Mouse (Mus musculus) heart, postnatal 0 days (tissue): ENCODE data around the gene Reg3a. TPM values are rescaled to one million over a fixed set of nuclear protein-coding genes. Genes with fewer than 3 reads are reported as not detected.
A peak's percentile ranks its signal among the peaks of the same experiment; 100 is the strongest.

Source experiments
- ATAC-seq: fragments of 200-750 bp; cut with Nextera tagmentation; 2 replicates; pipeline ENCODE4 v1.8.0; 2017; ENCODE audit warnings: low read depth, moderate number of reproducible peaks, moderate library complexity; ENCODE audit not compliant: insufficient read depth
- DNase-seq: peaks from one replicate; pipeline ENCODE4 v3.0.0-alpha.2; 2016; ENCODE audit warnings: low spot score
- H3K27ac ChIP-seq: fragments of 300-500 bp; sonication (generic); 2 replicates; pipeline ENCODE4 v1.5.1; 2014; ENCODE audit warnings: low read depth, mild to moderate bottlenecking
- H3K27me3 ChIP-seq: fragments of 300-500 bp; sonication (generic); 2 replicates; pipeline ENCODE4 v1.6.1; 2014; ENCODE audit warnings: low read length, mixed read lengths; ENCODE audit not compliant: control insufficient read depth, insufficient read depth
- H3K36me3 ChIP-seq: fragments of 300-500 bp; sonication (generic); replicated peaks from 2 replicates; pipeline ENCODE4 v1.6.1; 2014; ENCODE audit warnings: low read length, mixed read lengths; ENCODE audit not compliant: control insufficient read depth, insufficient read depth
- H3K4me1 ChIP-seq: fragments of 300-500 bp; sonication (generic); 2 replicates; pipeline ENCODE4 v1.6.1; 2014; ENCODE audit warnings: antibody characterized with exemption; ENCODE audit not compliant: control insufficient read depth, insufficient read depth
- H3K4me2 ChIP-seq: fragments of 300-500 bp; sonication (generic); 2 replicates; pipeline ENCODE4 v1.6.1; 2014; ENCODE audit warnings: low read depth, mild to moderate bottlenecking, low read length, moderate library complexity
- H3K4me3 ChIP-seq: fragments of 300-500 bp; sonication (generic); 2 replicates; pipeline ENCODE4 v1.5.1; 2014; ENCODE audit warnings: low read depth, low read length
- H3K9ac ChIP-seq: fragments of 300-500 bp; sonication (generic); replicated peaks from 2 replicates; pipeline ENCODE4 v1.6.1; 2014; ENCODE audit warnings: low read depth, low read length, mixed read lengths
- H3K9me3 ChIP-seq: fragments of 300-500 bp; sonication (generic); replicated peaks from 2 replicates; pipeline ENCODE4 v1.6.1; 2016; ENCODE audit warnings: low read length; ENCODE audit not compliant: control insufficient read depth
- CTCF ChIP-seq: IDR thresholded peaks from 2 replicates; pipeline ENCODE4 v1.5.1; 2016; ENCODE audit warnings: antibody characterized with exemption, control low read depth, low read depth
- EP300 ChIP-seq: IDR thresholded peaks from 2 replicates; pipeline ENCODE4 v1.6.1; 2016; ENCODE audit warnings: antibody characterized with exemption, low read depth
- WGBS: fragments of 180-500 bp; shearing (Covaris S2); extraction: QIAGEN DNeasy Blood & Tissue Kit; methylation state at CpG from one replicate; pipeline ENCODE4 v1.1.7; 2014; 5-methylcytosine and 5-hydroxymethylcytosine counted together
- polyA plus RNA-seq: library from polyadenylated mRNA; unstranded; fragments of >200 nt; fragmentation: Nextera tagmentation; extraction: Ambion mirVana; gene quantifications from 2 replicates; pipeline ENCODE4 v1.2.1, GENCODE M21; 2015
- total RNA-seq: library from RNA; depleted of rRNA; stranded (reverse); fragments of >200 nt; gene quantifications from 2 replicates; pipeline ENCODE4 v1.2.3, GENCODE M21; 2014; ENCODE audit warnings: low replicate concordance; rRNA removed

The Reg3a gene
- not detected in 2 replicates for total RNA-seq
- polyA plus RNA-seq, result not detected in 2 replicates

DNA sequence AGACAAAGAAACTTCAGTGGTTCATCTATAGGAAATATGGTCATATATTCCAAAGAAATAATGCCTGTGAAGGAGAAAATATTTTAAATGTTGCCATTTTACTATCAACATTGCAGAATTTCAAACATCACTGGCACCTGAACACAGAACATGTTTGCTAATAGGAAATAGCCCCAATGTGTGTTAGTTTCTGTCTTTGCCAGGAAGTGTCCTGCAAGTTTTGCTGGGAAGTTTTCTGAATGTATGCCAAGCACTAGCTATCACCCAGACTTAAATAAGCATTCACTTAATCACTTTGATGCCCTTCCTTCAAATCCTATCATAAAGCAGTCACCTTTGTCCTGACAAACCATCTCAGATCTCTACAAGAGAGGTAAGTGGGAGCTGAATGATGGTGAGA is at the start of gene Reg3a:
TSS of gene Reg3a (plus strand) at position 301 of the 400 bp plus-strand sequence.
- no peak within 1 kb of the TSS for H3K9ac ChIP-seq
- ATAC-seq, result no peak
- no peak for DNase-seq
- no peak within 1 kb of the TSS for H3K27ac ChIP-seq
- 0 out of 2 replicates have a peak, but pooled peaks cover 2% of the 10 kb centered on the region for H3K9me3 ChIP-seq
- no peaks in the 10 kb centered on the region for H3K4me1 ChIP-seq
- no peak within 1 kb of the TSS for H3K4me2 ChIP-seq
- no peaks in the 10 kb centered on the region for H3K36me3 ChIP-seq
- TF ChIP-seq EP300 (no peak), CTCF (no peak)
- no peak within 1 kb of the TSS for H3K4me3 ChIP-seq
- no peaks in the 10 kb centered on the region for H3K27me3 ChIP-seq

GRCm38 (mm10) chr6:78331919-78332569 is 48.5 kb upstream of the Reg3a start:
- Histone ChIP-seq H3K4me1 (no peaks in the 10 kb centered on the region), H3K9ac (no peak overlapping the region), H3K4me3 (no peak overlapping the region), H3K9me3 (no peaks in the 10 kb centered on the region), H3K36me3 (no peaks in the 10 kb centered on the region), H3K27me3 (no peaks in the 10 kb centered on the region), H3K27ac (no peak overlapping the region), H3K4me2 (no peak overlapping the region)
- WGBS, result 20% methylated on average over 7 of the region's 7 CpGs
- peak; percentile 54 for TF ChIP-seq CTCF
- no peak for TF ChIP-seq EP300
- ATAC-seq (no peak), DNase-seq (no peak)

DNA sequence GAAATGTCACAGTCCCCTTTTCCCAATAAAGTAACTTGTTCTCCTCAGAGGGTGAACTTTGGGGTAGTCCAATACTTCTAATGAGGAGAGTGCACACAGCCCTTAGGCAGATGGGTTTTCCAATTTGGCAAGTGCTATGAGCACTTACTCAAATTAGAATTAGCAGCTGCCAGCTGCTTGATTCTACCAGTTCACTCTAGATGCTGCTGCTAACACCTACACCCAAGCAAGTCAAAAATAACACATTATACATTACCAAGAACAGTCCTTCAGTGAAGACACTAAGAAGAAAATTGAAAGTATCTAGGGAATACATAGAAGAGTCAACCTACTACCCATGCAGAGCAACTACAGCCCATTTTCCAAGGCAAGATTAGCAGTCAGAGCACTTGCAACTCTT is 40.2 kb upstream of the Reg3a start:
- Histone ChIP-seq H3K27me3 (no peaks in the 10 kb centered on the region), H3K4me2 (no peak overlapping the region), H3K4me3 (no peak overlapping the region), H3K9me3 (no peaks in the 10 kb centered on the region), H3K9ac (no peak overlapping the region), H3K4me1 (no peaks in the 10 kb centered on the region), H3K36me3 (no peaks in the 10 kb centered on the region), H3K27ac (no peak overlapping the region)
- DNase-seq, result no peak
- no peak for ATAC-seq
- TF ChIP-seq CTCF (no peak), EP300 (no peak)

- Histone ChIP-seq H3K4me2 (no peak overlapping the region), H3K9ac (no peak overlapping the region), H3K27ac (no peak overlapping the region), H3K9me3 (no peaks in the 10 kb centered on the region), H3K4me1 (no peaks in the 10 kb centered on the region), H3K4me3 (no peak overlapping the region), H3K36me3 (no peaks in the 10 kb centered on the region), H3K27me3 (no peaks in the 10 kb centered on the region)
- WGBS, result 66% methylated on average over 2 of the region's 2 CpGs
- TF ChIP-seq EP300 (no peak), CTCF (no peak)
- ATAC-seq, result no peak
- no peak for DNase-seq
These were observed 38.8 kb upstream of the Reg3a start for GRCm38 (mm10) chr6:78341689-78342088.

DNA sequence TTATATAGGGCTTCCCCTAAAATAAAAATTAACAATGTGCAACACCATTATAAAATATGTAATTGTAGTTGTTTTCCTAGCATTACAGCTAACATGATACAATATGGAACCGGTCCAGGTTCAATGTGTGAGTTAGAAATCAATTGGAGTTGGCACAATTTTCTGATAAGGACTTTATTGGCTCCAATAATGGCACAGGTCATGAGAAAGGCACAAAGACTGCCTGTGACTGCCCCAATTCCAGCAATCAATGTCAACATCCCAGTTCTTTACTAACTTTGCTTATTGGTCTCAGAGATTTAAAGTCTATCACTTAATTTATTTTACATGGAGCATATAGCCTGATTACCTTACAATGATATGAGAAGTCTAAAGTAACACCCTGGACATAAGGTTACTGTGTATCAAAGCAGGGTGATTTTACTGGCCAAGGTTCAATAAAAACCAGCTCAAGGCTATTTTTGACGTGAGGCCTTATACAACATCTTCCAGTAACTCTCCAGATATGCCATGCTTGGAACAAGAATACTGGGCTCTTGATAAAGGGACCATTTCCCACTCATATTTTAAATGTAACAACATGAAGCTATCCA is 18.4 kb upstream of the Reg3a start:
- no peak for DNase-seq

More for the DNA sequence above, 18.4 kb upstream of the Reg3a start:
- Histone ChIP-seq H3K9ac (no peak overlapping the region), H3K36me3 (no peaks in the 10 kb centered on the region), H3K9me3 (no peaks in the 10 kb centered on the region), H3K4me2 (no peak overlapping the region), H3K4me1 (no peaks in the 10 kb centered on the region), H3K27me3 (no peaks in the 10 kb centered on the region), H3K27ac (no peak overlapping the region), H3K4me3 (no peak overlapping the region)
- TF ChIP-seq EP300 (no peak), CTCF (no peak)
- ATAC-seq, result no peak
- 36% methylated on average over 2 of the region's 2 CpGs for WGBS
